Mouse (Mus musculus) gastrocnemius, adult 18-20 months (tissue): ENCODE results near the gene Nrn1. TPM values are rescaled to one million over a fixed set of nuclear protein-coding genes. Genes with fewer than 3 reads are reported as not detected.

ENCODE experiments used
- DNase-seq: peaks from one replicate; pipeline ENCODE4 v3.0.0; 2021; ENCODE audit warnings: low spot score
- total RNA-seq, 2 experiments: library from RNA; stranded (reverse); gene quantifications; 2 replicates each; pipeline ENCODE4 v1.2.3; 2021

Gene Nrn1
- total RNA-seq, 2 experiments from 2014 or later = 0.55 to 1.1 TPM

DNA sequence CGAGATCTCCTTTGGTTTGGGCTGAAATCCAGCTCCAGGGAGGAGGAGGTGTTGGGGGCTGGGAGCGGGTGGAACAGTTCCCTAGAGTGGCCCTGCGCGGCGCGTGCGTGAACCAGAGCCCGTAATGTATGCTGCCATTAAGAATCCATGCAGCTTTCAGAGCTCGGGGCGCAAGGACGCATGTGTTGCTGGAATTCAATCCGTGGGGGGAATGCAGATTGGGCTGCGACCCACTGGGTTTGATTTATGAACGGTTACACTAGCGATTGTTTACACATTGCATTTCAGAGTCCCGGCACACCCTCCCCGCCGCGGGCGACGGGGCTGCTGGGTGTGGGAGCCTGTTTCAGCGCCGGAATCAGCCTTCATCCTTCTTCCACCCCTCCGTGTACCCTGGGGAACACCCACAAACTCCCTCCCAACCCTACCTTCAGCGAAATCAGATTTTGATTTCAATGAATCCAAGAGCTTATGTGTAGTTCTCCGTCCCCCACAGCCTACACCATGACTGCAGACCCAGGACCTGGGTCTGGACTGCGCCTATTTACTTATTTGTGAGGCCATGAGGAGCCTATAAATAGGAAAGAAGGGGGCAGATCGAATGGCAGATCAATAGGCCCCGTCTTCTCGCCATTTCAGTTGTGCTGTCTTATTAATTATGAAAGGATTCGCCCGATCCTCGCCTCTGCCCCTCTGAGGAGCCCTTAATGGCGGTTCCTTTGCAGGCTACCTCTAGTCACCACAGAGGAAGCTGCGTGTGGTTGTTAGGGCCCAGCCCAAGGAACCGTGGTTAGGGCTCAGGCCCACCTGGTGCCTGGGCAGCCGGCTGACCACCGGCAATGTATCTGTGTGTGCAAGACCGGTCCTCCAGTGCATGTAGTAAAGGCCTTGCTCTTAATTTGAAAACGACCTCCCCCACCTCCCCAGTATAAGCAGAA, 10.1 kb downstream of the Nrn1 start:
- no peak for DNase-seq

DNA sequence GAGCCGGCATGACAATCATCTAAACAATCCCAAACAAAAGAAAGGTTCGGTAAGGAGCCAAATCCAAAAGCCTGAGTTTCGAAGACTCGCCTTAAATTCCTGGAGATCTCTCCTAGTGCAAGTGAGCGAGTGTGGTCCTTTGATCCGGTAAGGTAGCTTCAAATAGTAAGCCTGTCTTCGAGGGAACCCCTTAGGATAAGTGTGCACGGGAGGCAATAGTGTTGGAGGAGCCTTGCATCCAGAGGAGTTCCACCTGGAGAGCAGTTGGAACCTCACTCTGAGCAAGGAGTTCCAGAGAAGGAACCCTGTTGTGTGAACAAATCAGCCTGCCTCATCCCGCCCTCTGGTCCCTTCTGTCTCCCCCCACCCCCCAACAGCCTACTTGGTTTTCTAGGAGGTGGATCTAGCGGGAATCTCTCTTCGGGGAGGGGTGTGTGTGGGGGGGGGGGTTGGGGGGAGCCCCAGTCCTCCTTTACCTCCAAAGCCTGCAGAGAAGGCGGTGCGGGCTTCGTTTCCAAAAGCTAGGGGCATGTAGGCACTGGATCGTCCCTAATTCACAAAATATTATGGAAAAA, 11.1 kb downstream of the Nrn1 start:
- DNase-seq = no peak

DNA sequence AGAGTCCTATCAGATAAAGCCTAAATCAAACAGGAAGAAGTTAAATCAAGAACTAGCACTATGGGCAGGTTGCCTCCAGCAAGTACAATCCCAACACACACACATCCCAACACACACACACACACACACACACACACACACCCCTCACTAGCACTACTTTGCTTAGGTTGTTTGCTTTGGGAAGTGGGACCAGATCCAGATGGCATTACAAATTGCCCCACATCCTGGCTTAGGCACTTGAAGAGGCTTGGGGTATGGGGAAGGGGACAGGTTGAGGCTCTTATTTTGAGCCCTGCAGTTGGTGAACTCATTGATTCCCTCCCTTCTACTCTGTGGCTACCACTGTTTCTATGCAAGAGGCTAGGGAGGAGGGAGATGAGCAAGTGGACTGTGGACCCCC, 12.6 kb downstream of the Nrn1 start:
- no peak for DNase-seq

DNA sequence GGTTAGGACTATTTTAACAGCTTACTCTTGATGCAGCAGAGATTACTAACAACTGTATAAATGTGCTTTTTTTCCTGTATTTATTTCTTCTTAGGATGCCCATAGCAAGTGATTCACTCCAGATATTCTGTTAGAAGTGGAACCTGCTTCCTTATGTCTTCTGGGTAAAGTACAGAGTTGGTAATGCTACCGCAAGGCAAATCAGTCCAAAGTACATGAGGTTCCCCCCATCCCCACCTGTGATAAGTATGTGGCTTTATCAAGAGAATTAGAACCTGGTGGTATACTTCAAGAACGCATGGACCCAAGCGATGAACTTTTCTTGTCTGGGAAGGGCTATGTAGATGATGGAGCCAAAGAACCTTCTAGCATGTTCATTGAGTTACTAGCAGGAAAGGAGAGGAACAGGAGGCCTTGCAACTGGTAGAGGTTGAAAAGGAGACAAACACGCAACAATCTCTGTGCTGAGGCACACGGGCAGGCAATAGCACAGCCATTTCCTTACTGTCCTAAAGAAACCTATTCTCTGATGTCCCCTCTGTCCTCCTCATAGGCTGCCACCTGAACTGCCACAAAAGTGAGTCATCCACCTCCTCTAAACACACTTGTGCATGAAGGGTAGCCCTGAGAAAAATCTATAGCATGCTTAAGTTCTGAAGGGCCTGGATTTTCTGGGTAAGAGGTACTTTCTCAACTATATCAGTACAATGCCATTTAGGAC, 14.5 kb downstream of the Nrn1 start:
- no peak for DNase-seq

DNA sequence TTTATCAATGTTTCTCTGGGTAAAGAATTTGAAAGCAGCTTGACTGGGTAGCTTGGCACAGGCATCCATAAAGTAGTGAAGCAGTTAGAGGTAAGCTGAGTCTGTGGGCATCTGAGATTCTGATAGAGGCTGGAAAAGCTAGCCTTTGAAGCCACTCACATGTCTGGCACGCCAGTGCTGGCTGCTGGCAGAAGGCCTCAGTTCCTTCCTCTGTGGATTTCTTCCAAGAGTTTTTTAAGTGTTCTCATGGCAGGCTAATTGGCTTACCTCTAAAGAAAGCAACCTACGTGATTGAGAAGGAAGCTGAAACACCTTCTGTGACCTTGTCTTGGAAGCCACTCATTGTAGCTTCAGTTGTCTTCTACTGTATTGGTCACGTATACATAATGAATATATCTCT, 17.6 kb downstream of the Nrn1 start:
- DNase-seq = no peak

DNA sequence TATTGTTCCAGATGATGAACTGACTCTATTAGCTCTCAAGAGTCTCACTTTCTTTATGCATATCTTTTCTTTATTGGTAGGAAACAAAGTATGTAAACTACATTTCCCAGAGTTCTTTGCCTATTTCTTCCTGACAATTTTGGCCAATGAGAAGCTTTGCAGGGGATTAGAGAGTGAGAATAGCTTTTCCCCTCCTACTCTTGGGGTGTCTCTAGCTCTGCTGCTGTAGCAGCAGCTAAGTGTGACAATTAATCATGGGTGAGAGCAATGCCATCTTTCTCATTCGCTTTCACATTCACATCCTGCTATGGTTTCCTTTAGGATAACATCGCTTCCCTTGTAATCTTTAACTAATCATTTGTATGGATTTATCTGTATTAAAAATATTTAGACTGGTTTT, 18.2 kb downstream of the Nrn1 start:
- DNase-seq = no peak

DNA sequence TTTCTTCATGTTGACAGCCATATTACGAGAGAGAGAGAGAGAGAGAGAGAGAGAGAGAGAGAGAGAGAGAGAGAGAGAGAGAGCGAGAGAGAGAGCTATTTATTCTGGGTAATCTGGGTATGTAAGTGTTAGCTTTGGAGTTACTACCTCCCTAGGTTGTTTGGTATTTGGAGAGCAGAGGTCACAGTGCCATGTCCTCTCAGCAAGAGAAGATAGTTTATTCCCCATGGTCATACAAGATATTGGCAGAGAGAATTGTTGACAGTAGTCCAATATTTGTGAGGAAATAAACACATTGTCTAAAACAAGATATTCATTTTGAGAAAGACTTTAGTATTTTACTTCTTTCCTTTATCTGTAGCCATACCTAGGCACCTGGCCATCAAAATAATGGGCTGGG, 20.8 kb downstream of the Nrn1 start:
- DNase-seq = no peak

DNA sequence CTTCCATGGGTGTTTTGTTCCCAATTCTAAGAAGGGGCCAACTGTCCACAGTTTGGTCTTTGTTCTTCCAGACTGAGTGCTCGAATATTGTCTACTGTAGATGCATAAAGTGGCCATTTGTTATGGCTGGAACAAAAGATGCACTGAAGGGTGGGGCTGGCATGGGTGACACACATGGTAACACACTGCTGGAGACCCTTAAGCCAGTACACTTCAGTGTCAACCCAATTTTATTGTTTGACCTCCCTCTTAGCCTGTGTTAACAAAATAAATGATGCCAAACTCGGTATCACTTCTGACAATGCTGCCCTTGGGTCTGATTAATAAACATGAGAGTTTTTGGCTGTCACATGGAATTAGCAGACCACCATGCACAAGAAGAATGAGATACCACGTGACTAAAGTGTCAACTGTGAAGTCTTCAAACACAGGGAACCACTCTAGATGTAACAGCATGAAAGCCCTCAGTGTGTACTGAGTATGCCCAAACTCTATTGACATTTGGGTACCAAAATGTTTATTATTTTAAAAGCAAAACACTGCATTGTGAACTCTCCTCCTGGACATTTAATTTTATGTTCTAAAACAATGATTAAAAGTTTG, 27.7 kb downstream of the Nrn1 start:
- DNase-seq = no peak

DNA sequence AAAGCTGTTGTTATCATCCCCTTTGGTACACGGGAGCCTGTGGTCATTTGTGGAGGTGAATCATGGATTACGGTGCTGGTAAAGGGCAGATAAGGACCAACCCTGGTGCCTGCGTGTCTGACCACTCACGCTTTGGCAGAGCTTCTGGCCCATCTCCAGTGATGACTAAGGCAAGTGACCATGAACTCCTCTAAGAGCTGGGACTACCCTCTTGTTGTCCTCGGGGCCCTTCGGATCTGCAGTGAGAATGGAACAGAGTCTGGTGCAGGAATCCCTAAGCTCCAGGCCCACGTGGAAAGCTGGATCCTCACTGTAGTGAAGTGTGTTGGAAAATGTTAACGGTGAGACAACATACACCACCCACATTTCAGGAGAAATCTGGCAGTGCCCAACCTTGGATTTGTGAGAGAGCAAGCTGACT, 38.6 kb downstream of the Nrn1 start:
- DNase-seq = peak; percentile 13

DNA sequence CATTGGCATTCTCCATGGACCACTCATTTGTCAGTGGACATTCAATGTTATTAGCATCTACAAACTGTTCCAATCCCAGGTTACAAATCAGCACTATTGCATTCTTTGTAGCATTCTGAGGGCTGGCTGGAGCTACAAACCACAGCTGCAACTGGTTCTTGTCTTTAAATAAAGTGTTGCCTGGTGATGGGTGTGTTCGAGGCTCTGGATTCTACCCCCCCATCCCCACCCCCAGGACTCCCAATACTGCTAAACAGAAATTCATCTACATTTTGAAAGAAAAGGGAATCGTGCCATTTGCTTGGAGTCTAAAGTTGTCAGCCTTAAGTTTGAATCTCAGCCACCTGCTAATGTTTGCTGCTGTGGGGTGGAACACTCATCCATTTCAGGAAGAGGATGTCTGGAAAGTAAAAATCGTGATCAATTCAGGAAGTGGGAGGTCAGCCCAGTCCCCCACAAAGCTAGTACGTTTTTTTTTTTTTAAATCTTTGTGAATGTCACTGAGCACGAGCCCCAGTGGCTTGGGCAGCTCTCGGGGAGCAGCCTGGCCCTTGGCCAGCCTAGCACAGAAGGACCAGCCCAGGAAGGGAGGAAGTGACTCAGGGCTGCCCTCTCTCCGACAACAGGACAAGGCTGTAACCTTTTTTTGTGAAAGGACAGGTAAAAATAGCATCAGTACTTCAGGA, 39.3 kb downstream of the Nrn1 start:
- no peak for DNase-seq

DNA sequence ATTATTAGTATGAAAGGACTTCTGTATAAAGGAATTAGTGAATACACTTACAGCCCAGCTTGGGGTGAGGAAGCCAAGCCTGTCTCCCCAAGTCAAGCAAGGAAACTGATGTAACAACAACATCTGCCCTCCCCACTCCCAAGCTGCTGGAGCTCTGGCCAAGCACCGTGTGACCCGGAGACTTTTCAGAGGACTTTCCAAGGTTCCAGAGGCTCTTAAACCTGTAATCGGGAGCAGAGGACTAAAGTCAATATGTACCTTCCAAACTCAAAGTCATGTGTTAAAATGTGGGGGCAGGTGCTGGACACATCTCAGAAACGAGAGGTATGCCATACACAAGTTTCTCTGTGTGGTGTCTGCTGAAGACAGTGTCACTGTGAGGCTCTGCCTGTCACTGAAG, 51.4 kb downstream of the Nrn1 start:
- DNase-seq = no peak

DNA sequence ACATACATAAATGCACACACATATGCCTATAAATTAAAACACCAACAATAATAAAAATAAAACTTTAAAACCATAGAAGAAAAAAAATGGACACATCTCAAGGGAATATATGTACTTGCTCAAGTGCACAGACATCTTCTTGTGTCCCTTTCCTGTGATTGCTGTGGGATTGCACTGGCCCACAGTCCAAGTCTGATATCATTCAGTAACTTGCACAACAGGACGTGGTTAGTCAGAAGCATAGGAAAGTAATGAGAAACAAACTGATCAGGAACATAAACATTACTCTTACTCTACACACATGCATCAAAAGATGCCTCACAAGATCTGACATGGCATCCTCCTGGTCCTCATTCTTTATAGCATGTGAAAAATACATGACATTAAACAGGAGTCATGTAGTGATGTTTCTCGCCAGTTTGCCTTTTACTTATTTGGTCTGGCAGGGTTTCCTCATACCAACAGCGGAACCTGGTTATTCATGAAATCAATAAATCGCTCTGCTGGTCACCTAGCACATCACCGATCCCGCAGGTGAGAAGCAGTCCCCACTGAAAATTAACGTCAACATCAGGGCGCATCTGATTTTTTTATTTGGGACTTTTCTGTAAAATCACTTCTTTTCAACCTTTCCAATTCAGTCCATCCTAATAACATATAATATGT, 54.1 kb downstream of the Nrn1 start:
- no peak for DNase-seq

DNA sequence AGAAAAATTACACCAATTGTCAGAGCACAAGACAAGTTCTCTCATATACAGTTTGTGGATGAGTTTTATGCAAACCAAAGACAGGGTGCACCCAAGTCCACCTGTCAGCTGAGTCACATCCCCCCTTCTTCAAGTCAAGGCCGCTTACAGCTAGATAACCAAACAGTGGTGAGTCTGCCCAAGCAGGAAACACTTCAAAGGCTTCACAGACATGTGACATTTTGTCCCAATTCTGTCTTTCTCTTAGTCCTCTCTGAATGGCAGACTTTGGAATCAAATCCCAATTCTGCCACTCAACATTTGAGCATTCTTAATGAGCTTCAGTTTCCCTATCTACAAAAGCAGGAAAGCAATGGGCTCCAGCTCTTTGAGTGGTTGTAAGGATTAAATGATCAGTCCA, 55.6 kb downstream of the Nrn1 start:
- DNase-seq = no peak
